Mouse (Mus musculus) MEL (cell line): ENCODE measurements around the gene Bmp2.

Source experiments
- CHD2 ChIP-seq: IDR thresholded peaks from 2 replicates; pipeline ENCODE4 v1.6.1; 2011; ENCODE audit warnings: low read length, improper control_type of control experiment
- CTCF ChIP-seq, 3 experiments: IDR thresholded peaks in 2 of 3; conservative IDR thresholded peaks in 1 of 3; 2 replicates each; pipeline ENCODE4 v1.5.1; 2011 to 2012; ENCODE audit warnings: low read length in 3 of 3, low read depth in 2 of 3, mild to moderate bottlenecking in 2 of 3, improper control_type of control experiment in 1 of 3, inconsistent platforms in 1 of 3, mixed read lengths in 1 of 3, moderate library complexity in 1 of 3; ENCODE audit not compliant: control insufficient read depth in 1 of 3, insufficient read depth in 1 of 3, poor library complexity in 1 of 3, severe bottlenecking in 1 of 3
- E2F4 ChIP-seq: IDR thresholded peaks from 2 replicates; pipeline ENCODE4 v1.6.1; 2011; ENCODE audit warnings: low read depth, low read length, improper control_type of control experiment, borderline replicate concordance
- GATA1 ChIP-seq: IDR thresholded peaks from 2 replicates; pipeline ENCODE4 v1.6.1; 2011; ENCODE audit warnings: low read depth, low read length, improper control_type of control experiment
- KAT2A ChIP-seq: conservative IDR thresholded peaks from 2 replicates; pipeline ENCODE4 v1.6.1; 2012; ENCODE audit warnings: low read depth, low read length, improper control_type of control experiment, inconsistent platforms
- MAFK ChIP-seq: IDR thresholded peaks from 2 replicates; pipeline ENCODE4 v1.6.1; 2011; ENCODE audit warnings: low read depth, mild to moderate bottlenecking, low read length, improper control_type of control experiment, borderline replicate concordance
- MXI1 ChIP-seq: IDR thresholded peaks from 2 replicates; pipeline ENCODE4 v1.6.1; 2011; ENCODE audit warnings: mild to moderate bottlenecking, low read depth, low read length, improper control_type of control experiment
- POLR2A ChIP-seq, 2 experiments: IDR thresholded peaks; 2 replicates each; pipeline ENCODE4 v1.6.1; 2011 to 2012; ENCODE audit warnings: low read length in 2 of 2, mild to moderate bottlenecking in 2 of 2, control low read depth in 1 of 2, improper control_type of control experiment in 1 of 2, low read depth in 1 of 2, moderate library complexity in 1 of 2; ENCODE audit not compliant: control insufficient read depth in 1 of 2, insufficient read depth in 1 of 2, poor library complexity in 1 of 2
- POLR2AphosphoS2 ChIP-seq: IDR thresholded peaks from 2 replicates; pipeline ENCODE4 v1.6.1; 2011; ENCODE audit warnings: low read length, improper control_type of control experiment
- SIN3A ChIP-seq: IDR thresholded peaks from 2 replicates; pipeline ENCODE4 v1.6.1; 2012; ENCODE audit warnings: low read length, improper control_type of control experiment, inconsistent platforms
- ZMIZ1 ChIP-seq: IDR thresholded peaks from 2 replicates; pipeline ENCODE4 v1.6.1; 2012; ENCODE audit warnings: low read depth, mild to moderate bottlenecking, inconsistent platforms, low read length, improper control_type of control experiment, moderate library complexity
- ZNF384 ChIP-seq: IDR thresholded peaks from 2 replicates; pipeline ENCODE4 v1.6.1; 2012; ENCODE audit warnings: low read depth, mild to moderate bottlenecking, inconsistent platforms, low read length, improper control_type of control experiment

DNA sequence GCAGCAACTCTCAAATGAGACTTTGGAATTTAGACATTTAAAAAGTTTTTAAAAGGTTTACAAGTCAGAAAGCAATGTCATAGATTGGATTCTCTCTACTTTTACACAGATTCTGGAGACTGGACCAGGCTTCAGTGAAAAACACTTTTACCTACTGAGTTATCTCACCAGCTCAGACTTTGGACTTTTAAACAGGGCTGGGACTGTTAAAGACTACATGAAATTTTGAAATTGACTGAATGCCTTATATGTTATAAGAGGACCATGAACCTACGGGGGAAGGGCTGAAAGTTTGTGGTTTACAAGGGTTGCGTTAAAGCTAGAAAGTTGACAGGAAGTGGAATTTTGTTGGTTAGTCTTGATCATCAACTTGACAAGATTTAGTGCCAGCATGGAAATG, 34.1 kb upstream of the Bmp2 start:
- TF ChIP-seq POLR2A (IDR thresholded peaks at IDR 0.05; ENCODE audit: control insufficient read depth in 1 of 2, insufficient read depth in 1 of 2, low read depth in 1 of 2, low read length in 2 of 2, poor library complexity in 1 of 2) (no peak), E2F4 (no peak), GATA1 (no peak), CHD2 (no peak), CTCF (IDR thresholded peaks at IDR 0.05 in 2 of 3, conservative IDR thresholded peaks at IDR 0.05 in 1 of 3; ENCODE audit: control insufficient read depth in 1 of 3, insufficient read depth in 1 of 3, low read depth in 2 of 3, low read length in 3 of 3, poor library complexity in 1 of 3, severe bottlenecking in 1 of 3) (no peak), ZMIZ1 (no peak), ZNF384 (no peak), MXI1 (no peak), KAT2A (no peak), POLR2AphosphoS2 (no peak), SIN3A (no peak), MAFK (no peak)
